Mouse (Mus musculus): ENCODE data around the gene Pam.

GRCm38 (mm10) chr1:98107599-98107998 is 12.2 kb upstream of the Pam start:
- TF ChIP-seq CTCF (IDR thresholded peaks at IDR 0.05; ENCODE audit: control insufficient read depth, insufficient read depth, low read length) (no peak), POLR2A (IDR thresholded peaks at IDR 0.05; ENCODE audit: borderline replicate concordance, control insufficient read depth, low read depth, low read length) (no peak)
